Mouse (Mus musculus): ENCODE results near the gene Pi4k2a. TPM values are rescaled to one million over a fixed set of nuclear protein-coding genes. Genes with fewer than 3 reads are reported as not detected.
A peak's percentile ranks its signal among the peaks of the same experiment; 100 is the strongest.

Pi4k2a gene
- polyA plus RNA-seq, 1 experiment: 37.5 TPM

- Histone ChIP-seq H3K79me2 (ENCODE audit: control insufficient read depth, insufficient read depth) (peaks cover 9% of the 10 kb centered on the region), H3K27me3 (ENCODE audit: control insufficient read depth, insufficient read depth, insufficient read length) (no peaks in the 10 kb centered on the region), H3K36me3 (ENCODE audit: control insufficient read depth, insufficient read depth) (peaks cover 51% of the 10 kb centered on the region), H3ac (ENCODE audit: control insufficient read depth, insufficient read length) (no peak overlapping the region), H3K4me2 (ENCODE audit: low read depth) (no peak overlapping the region), H3K4me3 (no peak overlapping the region)
- TF ChIP-seq MYOG (IDR thresholded peaks at IDR 0.05; ENCODE audit: control insufficient read depth in 1 of 3, insufficient read depth in 1 of 3, insufficient read length in 2 of 3, low read depth in 2 of 3) (no peak), POLR2AphosphoS2 (IDR thresholded peaks at IDR 0.05; ENCODE audit: insufficient read length, low read depth) (peak; percentile 25)
Observed at GRCm38 (mm10) chr19:42120451-42120850, 30.2 kb downstream of the Pi4k2a start.

GRCm38 (mm10) chr19:42124684-42125083 lies 34.4 kb downstream of the Pi4k2a start:
- Histone ChIP-seq H3ac (ENCODE audit: control insufficient read depth, insufficient read length) (no peak overlapping the region), H3K79me2 (ENCODE audit: control insufficient read depth, insufficient read depth) (peaks cover 32% of the 10 kb centered on the region)

DNA sequence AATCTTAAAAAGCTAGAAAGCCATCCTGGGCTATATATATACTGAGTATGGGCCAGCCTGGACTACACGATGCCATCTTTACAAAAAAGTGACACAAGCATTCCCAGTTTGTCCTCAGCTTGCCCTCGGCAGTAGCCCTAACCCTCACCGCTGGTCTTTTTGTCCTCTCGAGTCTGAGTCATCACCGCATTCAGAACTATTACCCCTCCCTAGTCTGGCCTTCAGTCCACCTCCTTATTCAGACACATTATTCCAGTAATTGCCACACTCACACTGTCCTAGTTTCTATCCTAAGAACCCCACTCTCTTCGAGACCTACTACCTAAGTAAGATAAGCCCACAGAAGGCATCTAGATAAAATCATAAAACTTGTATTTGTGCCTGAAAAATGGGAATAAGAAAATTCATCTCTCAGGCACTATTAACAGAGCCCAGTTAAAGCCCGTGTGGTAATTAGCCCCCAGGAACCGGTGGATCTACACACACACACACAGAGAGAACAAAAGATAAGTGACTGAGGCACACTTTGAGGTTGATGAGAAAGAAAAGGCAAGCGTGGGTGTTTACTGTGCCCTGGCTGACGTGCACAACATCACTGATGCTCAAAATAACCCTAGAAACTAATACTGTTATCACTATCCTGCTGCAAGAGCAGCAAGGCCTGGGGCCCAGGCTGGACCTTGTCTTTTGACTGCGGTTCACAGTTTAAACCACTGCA lies 35.4 kb downstream of the Pi4k2a start:
- peak overlapping the region; percentile 74 for H3K4me3 ChIP-seq
- peak; percentile 16 for TF ChIP-seq POLR2AphosphoS2 (IDR thresholded peaks at IDR 0.05; ENCODE audit: insufficient read length, low read depth)
- TF ChIP-seq MAX (IDR thresholded peaks at IDR 0.05; ENCODE audit: low read depth): no peak
- H3K27me3 ChIP-seq (ENCODE audit: control insufficient read depth, insufficient read depth, insufficient read length): no peaks in the 10 kb centered on the region
- H3K36me3 ChIP-seq (ENCODE audit: control insufficient read depth, insufficient read depth): peaks cover 32% of the 10 kb centered on the region
- no peak overlapping the region for H3ac ChIP-seq (ENCODE audit: control insufficient read depth, insufficient read length)
- H3K79me2 ChIP-seq (ENCODE audit: control insufficient read depth, insufficient read depth): peaks cover 32% of the 10 kb centered on the region
- H3K4me2 ChIP-seq (ENCODE audit: low read depth): peak overlapping the region; percentile 97

More at GRCm38 (mm10) chr19:42124684-42125083, 34.4 kb downstream of the Pi4k2a start:
- TF ChIP-seq TCF3 (IDR thresholded peaks at IDR 0.05; ENCODE audit: insufficient read length, low read depth): no peak
- no peak for TF ChIP-seq USF1 (IDR thresholded peaks at IDR 0.05; ENCODE audit: low read depth)
- no peak for TF ChIP-seq POLR2A (IDR thresholded peaks at IDR 0.05; ENCODE audit: insufficient read length, low read depth)
- TF ChIP-seq MAX (IDR thresholded peaks at IDR 0.05; ENCODE audit: low read depth): no peak
- TF ChIP-seq CEBPB (IDR thresholded peaks at IDR 0.05; ENCODE audit: insufficient read depth, poor library complexity, severe bottlenecking): no peak
- TF ChIP-seq E2F4 (IDR thresholded peaks at IDR 0.05; ENCODE audit: insufficient read depth): no peak
- TF ChIP-seq REST (IDR thresholded peaks at IDR 0.05; ENCODE audit: insufficient read depth, insufficient read length): no peak
- peak; percentile 14 for TF ChIP-seq POLR2AphosphoS2 (IDR thresholded peaks at IDR 0.05; ENCODE audit: insufficient read length, low read depth)
- TF ChIP-seq MYOG (IDR thresholded peaks at IDR 0.05; ENCODE audit: control insufficient read depth in 1 of 3, insufficient read depth in 1 of 3, insufficient read length in 2 of 3, low read depth in 2 of 3): no peak
- Histone ChIP-seq H3K4me3 (peak overlapping the region; percentile 74), H3K4me2 (ENCODE audit: low read depth) (no peak overlapping the region), H3K27me3 (ENCODE audit: control insufficient read depth, insufficient read depth, insufficient read length) (no peaks in the 10 kb centered on the region), H3K36me3 (ENCODE audit: control insufficient read depth, insufficient read depth) (peaks cover 33% of the 10 kb centered on the region)

DNA sequence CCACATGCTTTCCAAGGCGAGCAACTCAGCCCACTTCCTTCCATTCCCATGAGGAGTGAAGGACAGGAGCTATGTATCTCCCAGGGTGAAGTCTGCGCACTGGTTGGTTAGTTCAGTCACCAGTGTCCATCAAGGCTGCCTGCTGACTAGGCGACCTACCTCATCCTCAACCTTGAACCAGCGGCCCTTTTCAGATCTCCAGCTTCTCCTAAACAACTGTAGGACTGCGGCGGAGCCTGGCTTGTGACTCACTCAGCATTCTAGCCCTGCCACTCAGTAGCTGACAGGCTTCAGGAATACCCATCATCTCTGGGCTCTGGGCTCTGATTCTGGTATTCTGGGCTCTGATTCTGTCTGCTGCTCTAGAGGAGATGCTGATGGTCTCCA lies 35.9 kb downstream of the Pi4k2a start:
- peak overlapping the region; percentile 97 for H3K4me2 ChIP-seq (ENCODE audit: low read depth)

GRCm38 (mm10) chr19:42127024-42127423 lies 36.8 kb downstream of the Pi4k2a start:
- H3K4me2 ChIP-seq (ENCODE audit: low read depth): peak overlapping the region; percentile 97
- peaks cover 32% of the 10 kb centered on the region for H3K79me2 ChIP-seq (ENCODE audit: control insufficient read depth, insufficient read depth)
- peaks cover 20% of the 10 kb centered on the region for H3K36me3 ChIP-seq (ENCODE audit: control insufficient read depth, insufficient read depth)
- H3K4me3 ChIP-seq: peak overlapping the region; percentile 74
- no peaks in the 10 kb centered on the region for H3K27me3 ChIP-seq (ENCODE audit: control insufficient read depth, insufficient read depth, insufficient read length)
- no peak overlapping the region for H3ac ChIP-seq (ENCODE audit: control insufficient read depth, insufficient read length)
- TF ChIP-seq POLR2A (IDR thresholded peaks at IDR 0.05; ENCODE audit: insufficient read length, low read depth): no peak
- no peak for TF ChIP-seq MYOD1 (IDR thresholded peaks at IDR 0.05; ENCODE audit: control insufficient read depth in 1 of 3, insufficient read length in 2 of 3, low read depth in 2 of 3)
- TF ChIP-seq USF1 (IDR thresholded peaks at IDR 0.05; ENCODE audit: low read depth): no peak
- no peak for TF ChIP-seq TCF12 (IDR thresholded peaks at IDR 0.05; ENCODE audit: insufficient read depth, poor library complexity, severe bottlenecking)
- no peak for TF ChIP-seq POLR2AphosphoS2 (IDR thresholded peaks at IDR 0.05; ENCODE audit: insufficient read length, low read depth)
- TF ChIP-seq TCF3 (IDR thresholded peaks at IDR 0.05; ENCODE audit: insufficient read length, low read depth): no peak
- TF ChIP-seq MYOG (IDR thresholded peaks at IDR 0.05; ENCODE audit: control insufficient read depth in 1 of 3, insufficient read depth in 1 of 3, insufficient read length in 2 of 3, low read depth in 2 of 3): no peak
- TF ChIP-seq E2F4 (IDR thresholded peaks at IDR 0.05; ENCODE audit: insufficient read depth): no peak
- TF ChIP-seq CEBPB (IDR thresholded peaks at IDR 0.05; ENCODE audit: insufficient read depth, poor library complexity, severe bottlenecking): no peak
- no peak for TF ChIP-seq SRF (IDR thresholded peaks at IDR 0.05; ENCODE audit: control insufficient read depth, insufficient read length, low read depth)

More for the DNA sequence above, 35.9 kb downstream of the Pi4k2a start:
- peak overlapping the region; percentile 74 for H3K4me3 ChIP-seq
- H3K27me3 ChIP-seq (ENCODE audit: control insufficient read depth, insufficient read depth, insufficient read length): no peaks in the 10 kb centered on the region
- peaks cover 26% of the 10 kb centered on the region for H3K36me3 ChIP-seq (ENCODE audit: control insufficient read depth, insufficient read depth)
- TF ChIP-seq E2F4 (IDR thresholded peaks at IDR 0.05; ENCODE audit: insufficient read depth): no peak
- no peak for TF ChIP-seq POLR2A (IDR thresholded peaks at IDR 0.05; ENCODE audit: insufficient read length, low read depth)
- no peak for TF ChIP-seq TCF12 (IDR thresholded peaks at IDR 0.05; ENCODE audit: insufficient read depth, poor library complexity, severe bottlenecking)
- TF ChIP-seq POLR2AphosphoS2 (IDR thresholded peaks at IDR 0.05; ENCODE audit: insufficient read length, low read depth): peak; percentile 62
- H3K79me2 ChIP-seq (ENCODE audit: control insufficient read depth, insufficient read depth): peaks cover 32% of the 10 kb centered on the region
- no peak overlapping the region for H3ac ChIP-seq (ENCODE audit: control insufficient read depth, insufficient read length)

Measured in myocyte (in vitro differentiated cells).